Mouse (Mus musculus) liver, postnatal 0 days (tissue): ENCODE results near the gene Slc38a8. TPM values are rescaled to one million over a fixed set of nuclear protein-coding genes. Genes with fewer than 3 reads are reported as not detected.

Experiments
- ATAC-seq: fragments of 200-750 bp; cut with Nextera tagmentation; 2 replicates; pipeline ENCODE4 v1.8.0; 2017; ENCODE audit warnings: mild to moderate bottlenecking, moderate library complexity
- DNase-seq: peaks from one replicate; pipeline ENCODE4 v3.0.0-alpha.2; 2016
- H3K27ac ChIP-seq: fragments of 300-500 bp; sonication (generic); 2 replicates; pipeline ENCODE4 v1.5.1; 2014; ENCODE audit warnings: antibody characterized with exemption, moderate library complexity, mild to moderate bottlenecking, low read depth
- H3K27me3 ChIP-seq: fragments of 300-500 bp; sonication (generic); 2 replicates; pipeline ENCODE4 v1.6.1; 2014; ENCODE audit warnings: low read length, control low read depth, mixed read lengths; ENCODE audit not compliant: insufficient read depth
- H3K36me3 ChIP-seq: fragments of 300-500 bp; sonication (generic); replicated peaks from 2 replicates; pipeline ENCODE4 v1.6.1; 2014; ENCODE audit warnings: mild to moderate bottlenecking, control low read depth, low read length, moderate library complexity, mixed read lengths; ENCODE audit not compliant: insufficient read depth
- H3K4me1 ChIP-seq: fragments of 300-500 bp; sonication (generic); 2 replicates; pipeline ENCODE4 v1.6.1; 2014; ENCODE audit warnings: antibody characterized with exemption, mild to moderate bottlenecking, control low read depth; ENCODE audit not compliant: insufficient read depth
- H3K4me2 ChIP-seq: fragments of 300-500 bp; sonication (generic); 2 replicates; pipeline ENCODE4 v1.6.1; 2014; ENCODE audit warnings: low read depth, mild to moderate bottlenecking, low read length, moderate library complexity, mixed read lengths
- H3K4me3 ChIP-seq: fragments of 300-500 bp; sonication (generic); 2 replicates; pipeline ENCODE4 v1.5.1; 2014; ENCODE audit warnings: low read depth, low read length
- H3K9ac ChIP-seq: fragments of 300-500 bp; sonication (generic); replicated peaks from 2 replicates; pipeline ENCODE4 v1.6.1; 2014; ENCODE audit warnings: mild to moderate bottlenecking, moderate library complexity
- H3K9me3 ChIP-seq: fragments of 300-500 bp; sonication (generic); 2 replicates; pipeline ENCODE4 v1.6.1; 2016; ENCODE audit warnings: mild to moderate bottlenecking, control low read depth, low read length, mixed read lengths
- CTCF ChIP-seq: sonication (generic); IDR thresholded peaks from 2 replicates; pipeline ENCODE4 v1.5.1; 2016; ENCODE audit warnings: antibody characterized with exemption, low read depth
- EP300 ChIP-seq: IDR thresholded peaks from 2 replicates; pipeline ENCODE4 v1.6.1; 2016; ENCODE audit warnings: antibody characterized with exemption, low read depth, mild to moderate bottlenecking
- WGBS: fragments of 180-500 bp; shearing (Covaris S2); extraction: QIAGEN DNeasy Blood & Tissue Kit; methylation state at CpG from one replicate; pipeline ENCODE4 v1.1.7; 2014; ENCODE audit not compliant: insufficient replicate concordance; 5-methylcytosine and 5-hydroxymethylcytosine counted together
- polyA plus RNA-seq: library from polyadenylated mRNA; unstranded; fragments of >200 nt; fragmentation: Nextera tagmentation; extraction: Ambion mirVana; gene quantifications from 2 replicates; pipeline ENCODE4 v1.2.1, GENCODE M21; 2015

The Slc38a8 gene
- polyA plus RNA-seq, 1 experiment from 2014 or later, result not detected

GRCm38 (mm10) chr8:119514940-119515339 lies 13.4 kb upstream of the Slc38a8 start:
- Histone ChIP-seq H3K27me3 (no peaks in the 10 kb centered on the region), H3K4me3 (no peak overlapping the region), H3K9ac (no peak overlapping the region), H3K4me2 (no peak overlapping the region), H3K9me3 (no peaks in the 10 kb centered on the region), H3K27ac (no peak overlapping the region), H3K4me1 (no peaks in the 10 kb centered on the region), H3K36me3 (peaks cover 84% of the 10 kb centered on the region)
- ATAC-seq (peak; percentile 82), DNase-seq (no peak)
- TF ChIP-seq EP300, result peak; percentile 92
- no peak for TF ChIP-seq CTCF
- 57% methylated on average over 3 of the region's 3 CpGs for WGBS

- no peak overlapping the region for H3K4me2 ChIP-seq
- ATAC-seq (no peak), DNase-seq (no peak)
- H3K4me1 ChIP-seq, result no peaks in the 10 kb centered on the region
- no peaks in the 10 kb centered on the region for H3K27me3 ChIP-seq
- no peak overlapping the region for H3K4me3 ChIP-seq
- 85% methylated on average over 4 of the region's 4 CpGs for WGBS
- no peak overlapping the region for H3K27ac ChIP-seq
- no peaks in the 10 kb centered on the region for H3K9me3 ChIP-seq
- H3K9ac ChIP-seq, result no peak overlapping the region
- TF ChIP-seq EP300 (no peak), CTCF (no peak)
- H3K36me3 ChIP-seq, result peaks cover 84% of the 10 kb centered on the region
Observed at GRCm38 (mm10) chr8:119513405-119513804, 11.9 kb upstream of the Slc38a8 start.

GRCm38 (mm10) chr8:119511722-119512121 lies 10.2 kb upstream of the Slc38a8 start:
- Histone ChIP-seq H3K27me3 (no peaks in the 10 kb centered on the region), H3K9me3 (no peaks in the 10 kb centered on the region), H3K36me3 (peaks cover 82% of the 10 kb centered on the region), H3K27ac (no peak overlapping the region), H3K4me1 (no peaks in the 10 kb centered on the region), H3K9ac (no peak overlapping the region), H3K4me2 (no peak overlapping the region), H3K4me3 (no peak overlapping the region)
- no peak for TF ChIP-seq CTCF
- TF ChIP-seq EP300, result 0 out of 2 replicates have a peak, but pooled peaks have one; percentile 24
- WGBS, result 63% methylated on average over 7 of the region's 7 CpGs
- no peak for DNase-seq
- ATAC-seq, result no peak; the same call in 1 of the 2 replicates

GRCm38 (mm10) chr8:119510471-119510870 lies 9.0 kb upstream of the Slc38a8 start:
- Histone ChIP-seq H3K9ac (no peak overlapping the region), H3K4me1 (no peaks in the 10 kb centered on the region), H3K27ac (no peak overlapping the region), H3K27me3 (no peaks in the 10 kb centered on the region), H3K36me3 (peaks cover 80% of the 10 kb centered on the region), H3K4me2 (no peak overlapping the region), H3K4me3 (no peak overlapping the region), H3K9me3 (no peaks in the 10 kb centered on the region)
- DNase-seq, result no peak
- no peak for TF ChIP-seq CTCF
- no peak for TF ChIP-seq EP300
- no peak for ATAC-seq
- WGBS, result 81% methylated on average over 9 of the region's 9 CpGs

GRCm38 (mm10) chr8:119506106-119506505 lies 4.6 kb upstream of the Slc38a8 start:
- TF ChIP-seq CTCF (no peak), EP300 (no peak)
- H3K9me3 ChIP-seq, result no peaks in the 10 kb centered on the region
- DNase-seq (no peak), ATAC-seq (no peak)
- H3K4me1 ChIP-seq, result no peaks in the 10 kb centered on the region
- no peak overlapping the region for H3K4me3 ChIP-seq
- H3K36me3 ChIP-seq, result peaks cover 46% of the 10 kb centered on the region
- no peak overlapping the region for H3K9ac ChIP-seq
- H3K4me2 ChIP-seq, result no peak overlapping the region
- no peak overlapping the region for H3K27ac ChIP-seq
- WGBS, result 63% methylated on average over 8 of the region's 8 CpGs
- 0 out of 2 replicates have a peak, but pooled peaks cover 4% of the 10 kb centered on the region for H3K27me3 ChIP-seq

GRCm38 (mm10) chr8:119505488-119505887 lies 4.0 kb upstream of the Slc38a8 start:
- Histone ChIP-seq H3K27me3 (0 out of 2 replicates have a peak, but pooled peaks cover 4% of the 10 kb centered on the region), H3K36me3 (peaks cover 40% of the 10 kb centered on the region), H3K27ac (no peak overlapping the region), H3K4me2 (no peak overlapping the region), H3K9me3 (no peaks in the 10 kb centered on the region), H3K9ac (no peak overlapping the region), H3K4me1 (no peaks in the 10 kb centered on the region), H3K4me3 (no peak overlapping the region)
- ATAC-seq (no peak), DNase-seq (no peak)
- no peak for TF ChIP-seq EP300
- TF ChIP-seq CTCF, result no peak
- 48% methylated on average over 9 of the region's 9 CpGs for WGBS

GRCm38 (mm10) chr8:119503191-119503767 lies 1.8 kb upstream of the Slc38a8 start:
- ATAC-seq, result no peak
- H3K9me3 ChIP-seq, result no peaks in the 10 kb centered on the region
- WGBS, result 66% methylated on average over 10 of the region's 10 CpGs

More at GRCm38 (mm10) chr8:119503191-119503767, 1.8 kb upstream of the Slc38a8 start:
- Histone ChIP-seq H3K27me3 (0 out of 2 replicates have a peak, but pooled peaks cover 4% of the 10 kb centered on the region), H3K9ac (no peak overlapping the region), H3K4me2 (no peak overlapping the region), H3K27ac (no peak overlapping the region), H3K4me3 (no peak overlapping the region), H3K36me3 (peaks cover 18% of the 10 kb centered on the region), H3K4me1 (no peaks in the 10 kb centered on the region)
- DNase-seq, result no peak
- no peak for TF ChIP-seq CTCF
- no peak for TF ChIP-seq EP300
